Mouse (Mus musculus) thymus, adult 2 months (tissue): ENCODE results near the gene Tas1r3. TPM values are rescaled to one million over a fixed set of nuclear protein-coding genes. Genes with fewer than 3 reads are reported as not detected.

Experiments used
- DNase-seq: peaks from one replicate; pipeline ENCODE4 v3.0.0; 2021
- H3K27ac ChIP-seq: fragments of 200-500 bp; 2 replicates; pipeline ENCODE4 v1.5.1; 2012; ENCODE audit warnings: low read length, control low read depth; ENCODE audit not compliant: control insufficient read depth, insufficient read depth
- H3K27me3 ChIP-seq: fragments of 200-500 bp; 2 replicates; pipeline ENCODE4 v1.6.1; 2012; ENCODE audit warnings: mild to moderate bottlenecking, low read length, moderate library complexity, mixed read lengths; ENCODE audit not compliant: control insufficient read depth, insufficient read depth
- H3K36me3 ChIP-seq: fragments of 200-500 bp; 2 replicates; pipeline ENCODE4 v1.6.1; 2012; ENCODE audit warnings: mild to moderate bottlenecking, low read length, moderate library complexity; ENCODE audit not compliant: control insufficient read depth, insufficient read depth
- H3K4me1 ChIP-seq: fragments of 200-500 bp; replicated peaks from 2 replicates; pipeline ENCODE4 v1.6.1; 2012; ENCODE audit warnings: low read length; ENCODE audit not compliant: control insufficient read depth, insufficient read depth
- H3K4me3 ChIP-seq: fragments of 200-500 bp; 2 replicates; pipeline ENCODE4 v1.5.1; 2012; ENCODE audit warnings: mild to moderate bottlenecking, low read length, control low read depth, moderate library complexity; ENCODE audit not compliant: control insufficient read depth, insufficient read depth
- CTCF ChIP-seq: fragments of 200-500 bp; IDR thresholded peaks from 2 replicates; pipeline ENCODE4 v1.5.1; 2012; ENCODE audit warnings: mild to moderate bottlenecking, control low read depth, low read length, moderate library complexity, borderline replicate concordance; ENCODE audit not compliant: control insufficient read depth, poor library complexity, insufficient read depth; ENCODE audit errors: extremely low read depth
- POLR2A ChIP-seq: fragments of 200-500 bp; IDR thresholded peaks from 2 replicates; pipeline ENCODE4 v1.6.1; 2012; ENCODE audit warnings: mild to moderate bottlenecking, low read length, control low read depth, moderate library complexity; ENCODE audit not compliant: control insufficient read depth, poor library complexity, insufficient read depth; ENCODE audit errors: extremely low read depth
- WGBS: fragments of 180-500 bp; shearing (Covaris S2); methylation state at CpG from one replicate; pipeline ENCODE4 v1.1.7; 2018; 5-methylcytosine and 5-hydroxymethylcytosine counted together
- polyA plus RNA-seq: library from polyadenylated mRNA; depleted of rRNA; stranded (reverse); fragments of >200 nt; gene quantifications from 2 replicates; pipeline ENCODE4 v1.2.3, GENCODE M21; 2012

The Tas1r3 gene
- polyA plus RNA-seq, 1 experiment: 3.0 TPM

DNA sequence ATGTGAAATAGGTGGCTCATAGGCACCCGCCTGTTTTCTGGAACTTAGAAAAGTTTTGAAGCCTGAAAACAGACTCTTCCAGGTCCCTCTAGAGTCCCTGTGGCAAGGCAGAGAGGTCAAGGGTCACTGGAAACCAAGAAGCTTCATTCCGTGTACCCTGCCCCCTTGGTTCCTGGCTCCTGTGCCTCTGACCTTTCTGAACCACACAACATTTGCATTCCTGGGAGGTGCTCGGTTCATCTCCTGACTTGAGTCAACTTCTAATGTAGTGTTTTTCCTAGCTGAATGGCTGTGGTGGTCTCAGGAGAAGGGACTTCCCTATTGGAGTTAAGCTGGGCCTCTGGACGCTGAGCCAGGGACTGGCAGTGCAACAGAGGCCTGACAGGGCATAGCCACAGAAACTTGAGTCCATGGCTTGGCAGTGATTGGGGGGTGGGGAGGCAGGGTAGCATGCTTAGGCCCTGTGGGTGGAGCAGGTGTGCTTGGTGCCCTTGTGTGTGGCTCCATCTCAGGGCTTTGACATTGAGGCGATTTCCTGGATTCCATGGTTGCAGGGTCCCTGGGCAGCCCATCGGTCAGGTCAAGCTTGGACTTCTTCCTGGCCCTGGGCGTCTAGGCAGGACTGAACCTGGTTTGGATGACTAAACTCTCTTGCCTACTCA, 14.6 kb downstream of the Tas1r3 start:
- TF ChIP-seq POLR2A: no peak
- TF ChIP-seq CTCF: no peak
- no peak overlapping the region for H3K27ac ChIP-seq
- WGBS: 82% methylated on average over 7 of the region's 7 CpGs
- no peak overlapping the region for H3K4me3 ChIP-seq
- peaks cover 19% of the 10 kb centered on the region for H3K4me1 ChIP-seq
- H3K36me3 ChIP-seq: no peaks in the 10 kb centered on the region
- no peaks in the 10 kb centered on the region for H3K27me3 ChIP-seq
- no peak for DNase-seq

DNA sequence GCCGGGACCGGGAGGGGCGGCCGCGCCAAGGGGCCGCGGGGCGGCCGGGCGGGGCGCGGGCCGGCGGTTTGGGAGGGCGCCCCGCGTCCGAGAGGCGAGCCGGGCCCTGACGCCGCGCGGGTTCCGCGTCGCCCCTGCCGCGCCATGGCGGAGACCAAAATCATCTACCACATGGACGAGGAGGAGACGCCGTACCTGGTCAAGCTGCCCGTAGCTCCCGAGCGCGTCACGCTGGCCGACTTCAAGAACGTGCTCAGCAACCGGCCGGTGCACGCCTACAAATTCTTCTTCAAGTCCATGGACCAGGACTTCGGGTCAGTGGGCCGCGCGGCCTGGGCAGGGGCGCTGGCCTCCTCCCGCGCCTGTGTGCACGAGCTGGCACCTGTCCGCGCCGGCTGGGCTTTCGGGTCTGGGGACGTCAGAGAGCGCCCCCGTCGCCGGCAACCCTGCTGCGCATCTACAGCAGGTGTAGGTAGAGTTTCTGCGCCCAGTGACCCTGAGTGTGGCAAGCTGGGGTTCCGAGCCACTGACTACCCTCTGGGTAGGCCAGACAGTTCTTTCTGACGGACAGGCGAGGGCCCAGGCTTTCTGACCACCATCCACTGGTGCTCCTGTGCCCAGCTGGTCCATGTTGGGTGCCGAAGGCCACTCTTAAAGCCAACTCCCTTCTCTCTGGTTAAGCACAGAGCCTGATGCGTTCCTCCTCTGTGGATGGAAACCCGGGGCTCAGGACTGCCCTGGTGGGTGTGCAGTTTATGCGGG, 15.4 kb downstream of the Tas1r3 start:
- Histone ChIP-seq H3K27ac (no peak overlapping the region), H3K27me3 (no peaks in the 10 kb centered on the region), H3K4me1 (peaks cover 19% of the 10 kb centered on the region), H3K36me3 (no peaks in the 10 kb centered on the region), H3K4me3 (peak overlapping the region; percentile 91)
- 5% methylated on average over 69 of the region's 69 CpGs for WGBS
- peak; percentile 63 for DNase-seq
- no peak for TF ChIP-seq POLR2A
- TF ChIP-seq CTCF: no peak

DNA sequence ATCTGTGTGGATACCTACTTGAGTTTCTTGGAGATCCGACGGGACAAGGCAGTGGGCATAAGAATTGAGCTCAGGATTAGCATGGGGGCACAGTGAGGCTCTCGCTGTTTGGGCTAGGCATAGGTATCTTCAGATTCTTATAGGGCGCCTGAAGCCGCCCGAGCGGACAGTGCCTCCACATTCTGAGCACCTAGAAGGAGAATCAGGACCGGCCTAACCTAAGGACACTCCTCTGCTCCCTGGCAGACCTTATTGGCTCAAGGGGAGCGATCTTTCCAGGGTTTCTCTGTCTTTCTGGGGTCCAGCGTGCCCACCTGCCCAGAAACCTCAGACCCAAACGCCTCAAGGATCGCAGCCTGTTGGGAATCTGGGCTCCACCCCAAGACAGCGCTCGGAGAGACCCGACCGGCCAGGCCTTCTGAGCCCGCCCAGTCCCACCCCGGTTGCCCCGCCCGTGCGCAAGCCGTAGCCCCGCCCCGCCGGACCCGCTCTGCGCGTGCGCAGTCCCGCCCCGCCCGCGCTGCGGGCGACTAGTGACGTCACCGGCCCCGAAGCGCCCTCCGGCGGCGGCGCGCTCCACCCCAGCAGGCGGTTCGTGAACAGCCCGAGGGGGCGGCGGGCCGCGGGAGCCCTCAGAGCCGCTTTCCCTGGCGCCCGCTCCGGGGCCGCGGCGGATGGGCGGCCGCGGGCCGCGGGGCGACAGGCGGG, 16.1 kb downstream of the Tas1r3 start, which contains the start of gene Dvl1:
Gene Dvl1, plus strand, starts transcription at position 532 of the 708 bp plus-strand sequence.
- no peak within 1 kb of the TSS for H3K27ac ChIP-seq
- peaks cover 19% of the 10 kb centered on the region for H3K4me1 ChIP-seq
- TF ChIP-seq POLR2A (peak; percentile 53), CTCF (peak; percentile 77)
- no peaks in the 10 kb centered on the region for H3K36me3 ChIP-seq
- no peaks in the 10 kb centered on the region for H3K27me3 ChIP-seq
- H3K4me3 ChIP-seq: peak within 1 kb of the TSS; percentile 91
- 5% methylated on average over 64 of the region's 65 CpGs for WGBS
- DNase-seq: peak; percentile 94

DNA sequence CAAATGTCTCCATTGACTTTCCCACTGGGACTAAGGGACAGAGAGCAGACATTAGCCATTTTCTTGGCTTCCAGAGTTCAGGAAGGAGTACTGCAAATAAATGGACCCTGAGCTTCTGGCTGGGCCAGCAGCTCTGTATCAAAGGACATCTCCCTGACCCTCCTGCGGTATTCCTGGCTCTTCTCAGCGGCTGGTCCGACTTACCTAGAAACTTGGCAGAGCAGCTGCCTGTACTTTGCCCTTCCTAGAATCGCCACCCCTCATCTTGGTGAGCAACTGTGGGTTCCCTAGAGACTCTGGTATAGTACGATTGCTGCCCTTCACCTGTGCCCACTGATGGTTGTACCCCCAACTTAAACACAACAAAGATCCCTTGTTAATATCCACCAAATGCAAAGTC, 19.9 kb downstream of the Tas1r3 start:
- H3K4me3 ChIP-seq: no peak overlapping the region
- WGBS: 93% methylated on average over 5 of the region's 5 CpGs
- TF ChIP-seq POLR2A (no peak), CTCF (no peak)
- DNase-seq: no peak
- no peak overlapping the region for H3K27ac ChIP-seq
- H3K4me1 ChIP-seq: peaks cover 27% of the 10 kb centered on the region
- no peaks in the 10 kb centered on the region for H3K27me3 ChIP-seq
- H3K36me3 ChIP-seq: no peaks in the 10 kb centered on the region

DNA sequence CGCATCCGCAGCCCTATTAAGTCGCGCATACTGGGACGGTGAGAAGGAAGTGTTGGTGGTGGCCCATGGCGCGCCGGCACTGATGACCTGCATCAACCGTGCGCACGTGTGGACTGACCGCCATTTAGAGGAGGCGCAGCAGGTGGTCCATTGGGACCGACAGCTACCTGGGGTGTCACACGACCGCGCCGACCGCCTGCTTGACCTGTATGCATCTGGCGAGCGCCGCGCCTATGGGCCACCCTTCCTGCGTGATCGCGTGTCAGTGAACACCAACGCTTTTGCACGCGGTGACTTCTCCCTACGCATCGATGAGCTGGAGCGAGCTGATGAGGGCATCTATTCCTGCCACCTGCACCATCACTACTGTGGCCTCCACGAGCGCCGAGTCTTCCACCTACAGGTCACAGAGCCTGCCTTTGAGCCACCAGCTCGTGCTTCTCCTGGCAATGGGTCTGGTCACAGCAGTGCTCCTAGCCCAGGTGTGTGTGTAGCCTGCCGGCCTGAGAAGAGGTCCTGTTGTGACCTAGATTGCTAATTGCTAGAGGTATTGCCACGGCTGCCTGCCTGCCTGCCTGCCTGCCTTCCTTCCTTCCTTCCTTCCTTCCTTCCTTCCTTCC, 21.4 kb downstream of the Tas1r3 start:
- TF ChIP-seq CTCF (no peak), POLR2A (no peak)
- Histone ChIP-seq H3K4me1 (peaks cover 25% of the 10 kb centered on the region), H3K36me3 (no peaks in the 10 kb centered on the region), H3K27ac (no peak overlapping the region), H3K4me3 (0 out of 2 replicates have a peak overlapping the region, but pooled peaks have one; percentile 39), H3K27me3 (no peaks in the 10 kb centered on the region)
- WGBS: 70% methylated on average over 38 of the region's 38 CpGs
- no peak for DNase-seq

DNA sequence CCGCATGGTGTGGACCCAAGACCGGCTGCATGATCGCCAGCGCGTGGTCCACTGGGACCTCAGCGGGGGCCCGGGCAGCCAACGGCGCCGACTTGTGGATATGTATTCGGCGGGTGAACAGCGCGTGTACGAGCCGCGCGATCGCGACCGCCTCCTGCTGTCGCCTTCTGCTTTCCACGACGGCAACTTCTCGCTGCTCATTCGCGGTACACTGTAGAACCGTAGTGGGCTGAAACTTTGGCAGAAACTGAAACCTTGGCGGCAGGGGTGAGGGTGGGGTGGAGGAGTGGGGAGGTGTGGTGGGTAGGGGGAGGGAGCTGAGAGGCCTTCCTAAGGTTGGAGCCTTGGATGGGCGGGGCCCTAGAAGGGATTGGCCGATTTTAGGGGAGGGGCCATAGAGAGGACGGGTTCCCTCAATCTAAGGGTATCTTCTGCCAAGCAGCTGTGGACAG, 22.1 kb downstream of the Tas1r3 start:
- under 1% methylated on average over 32 of the region's 32 CpGs for WGBS
- Histone ChIP-seq H3K27me3 (no peaks in the 10 kb centered on the region), H3K36me3 (no peaks in the 10 kb centered on the region), H3K4me3 (peak overlapping the region; percentile 39), H3K27ac (no peak overlapping the region), H3K4me1 (peaks cover 21% of the 10 kb centered on the region)
- TF ChIP-seq POLR2A (no peak), CTCF (peak; percentile 50; the same call in 1 of the 2 replicates)
- peak; percentile 64 for DNase-seq
